Mouse (Mus musculus): ENCODE results near the gene Tnrc6b. TPM values are rescaled to one million over a fixed set of nuclear protein-coding genes. Genes with fewer than 3 reads are reported as not detected.

The Tnrc6b gene
- total and polyA plus RNA-seq, 2 experiments: 7.3 to 18.2 TPM

DNA sequence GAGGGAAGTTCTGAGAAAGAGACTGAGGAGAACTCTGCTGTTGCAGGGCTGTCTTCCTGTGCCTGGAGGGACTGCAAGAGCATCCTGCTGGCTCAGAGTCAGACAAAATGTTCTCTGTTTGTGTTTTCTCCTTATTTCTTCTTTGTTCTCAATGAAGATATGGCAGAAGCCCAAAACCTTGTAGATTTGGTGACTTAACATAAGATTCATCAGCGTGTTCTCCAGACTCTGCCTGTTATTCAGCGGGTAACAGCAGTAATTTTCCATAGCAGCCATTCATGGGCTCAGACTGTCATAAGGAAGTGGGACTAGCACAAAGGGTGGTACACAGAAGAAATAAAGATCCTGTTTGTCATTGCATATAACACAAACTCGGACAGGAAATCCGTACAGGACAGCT, 268.5 kb downstream of the Tnrc6b start:
- Histone ChIP-seq H3K27me3 (ENCODE audit: control insufficient read depth, insufficient read depth, low read length) (no peaks in the 10 kb centered on the region), H3K4me1 (ENCODE audit: control insufficient read depth, insufficient read depth, low read length) (peaks cover 4% of the 10 kb centered on the region; the same call in 1 of the 2 replicates), H3K27ac (replicated peaks; ENCODE audit: insufficient read depth, low read depth, low read length) (no peak overlapping the region), H3K4me3 (ENCODE audit: insufficient read depth, low read depth, low read length) (no peak overlapping the region), H3K9ac (ENCODE audit: low read depth, low read length) (no peak overlapping the region), H3K79me2 (ENCODE audit: control insufficient read depth, insufficient read depth, low read length) (peaks cover 9% of the 10 kb centered on the region; the same call in 1 of the 2 replicates), H3K36me3 (ENCODE audit: control insufficient read depth, insufficient read depth, low read length) (no peaks in the 10 kb centered on the region)
- 69% methylated on average over 4 of the region's 4 CpGs for WGBS
- TF ChIP-seq CTCF (IDR thresholded peaks at IDR 0.05; ENCODE audit: low read depth, low read length) (no peak), POLR2A (IDR thresholded peaks at IDR 0.05; ENCODE audit: extremely low read depth, insufficient read depth, low read length) (no peak)
- DNase-seq (ENCODE audit: extremely low read depth, low read depth, low spot score): peak; percentile 17

DNA sequence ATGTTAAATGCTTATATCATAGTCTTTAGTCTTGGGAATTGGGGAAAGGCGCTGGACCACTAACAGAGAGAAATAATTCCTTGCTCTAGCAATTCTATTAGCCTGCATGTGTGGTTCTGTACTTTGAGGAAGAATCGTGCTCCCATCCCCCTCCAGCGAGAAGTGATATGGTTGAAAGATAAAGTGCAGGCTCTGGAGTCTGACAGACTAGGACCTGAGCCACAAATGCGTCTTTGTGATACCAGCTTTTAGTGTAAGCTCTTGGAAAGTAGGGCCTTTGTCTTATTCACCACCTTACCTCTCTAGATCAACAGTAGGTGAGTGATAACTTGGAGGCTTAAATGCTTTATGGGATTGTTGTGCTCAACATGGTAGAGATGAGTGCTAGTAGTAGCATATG, 270.1 kb downstream of the Tnrc6b start:
- no peak for DNase-seq (ENCODE audit: extremely low read depth, low read depth, low spot score)
- H3K27me3 ChIP-seq (ENCODE audit: control insufficient read depth, insufficient read depth, low read length): no peaks in the 10 kb centered on the region
- H3K4me3 ChIP-seq (ENCODE audit: insufficient read depth, low read depth, low read length): no peak overlapping the region
- H3K36me3 ChIP-seq (ENCODE audit: control insufficient read depth, insufficient read depth, low read length): no peaks in the 10 kb centered on the region
- H3K79me2 ChIP-seq (ENCODE audit: control insufficient read depth, insufficient read depth, low read length): peaks cover 9% of the 10 kb centered on the region; the same call in 1 of the 2 replicates
- 89% methylated on average over 4 of the region's 4 CpGs for WGBS
- H3K27ac ChIP-seq (replicated peaks; ENCODE audit: insufficient read depth, low read depth, low read length): no peak overlapping the region
- TF ChIP-seq CTCF (IDR thresholded peaks at IDR 0.05; ENCODE audit: low read depth, low read length) (no peak), POLR2A (IDR thresholded peaks at IDR 0.05; ENCODE audit: extremely low read depth, insufficient read depth, low read length) (no peak)
- no peak overlapping the region for H3K9ac ChIP-seq (ENCODE audit: low read depth, low read length)
- peaks cover 4% of the 10 kb centered on the region; the same call in 1 of the 2 replicates for H3K4me1 ChIP-seq (ENCODE audit: control insufficient read depth, insufficient read depth, low read length)

- DNase-seq (ENCODE audit: extremely low read depth, low read depth, low spot score): no peak
- TF ChIP-seq POLR2A (IDR thresholded peaks at IDR 0.05; ENCODE audit: extremely low read depth, insufficient read depth, low read length): no peak
- TF ChIP-seq CTCF (IDR thresholded peaks at IDR 0.05; ENCODE audit: low read depth, low read length): no peak
- no peak overlapping the region for H3K9ac ChIP-seq (ENCODE audit: low read depth, low read length)
- peaks cover 6% of the 10 kb centered on the region; the same call in 1 of the 2 replicates for H3K79me2 ChIP-seq (ENCODE audit: control insufficient read depth, insufficient read depth, low read length)
- H3K4me3 ChIP-seq (ENCODE audit: insufficient read depth, low read depth, low read length): no peak overlapping the region
- no peaks in the 10 kb centered on the region for H3K27me3 ChIP-seq (ENCODE audit: control insufficient read depth, insufficient read depth, low read length)
- WGBS: 85% methylated on average over 2 of the region's 2 CpGs
- H3K27ac ChIP-seq (replicated peaks; ENCODE audit: insufficient read depth, low read depth, low read length): no peak overlapping the region
- H3K4me1 ChIP-seq (ENCODE audit: control insufficient read depth, insufficient read depth, low read length): peaks cover 4% of the 10 kb centered on the region; the same call in 1 of the 2 replicates
- no peaks in the 10 kb centered on the region for H3K36me3 ChIP-seq (ENCODE audit: control insufficient read depth, insufficient read depth, low read length)
These were observed 272.2 kb downstream of the Tnrc6b start for GRCm38 (mm10) chr15:80983264-80983663.

DNA sequence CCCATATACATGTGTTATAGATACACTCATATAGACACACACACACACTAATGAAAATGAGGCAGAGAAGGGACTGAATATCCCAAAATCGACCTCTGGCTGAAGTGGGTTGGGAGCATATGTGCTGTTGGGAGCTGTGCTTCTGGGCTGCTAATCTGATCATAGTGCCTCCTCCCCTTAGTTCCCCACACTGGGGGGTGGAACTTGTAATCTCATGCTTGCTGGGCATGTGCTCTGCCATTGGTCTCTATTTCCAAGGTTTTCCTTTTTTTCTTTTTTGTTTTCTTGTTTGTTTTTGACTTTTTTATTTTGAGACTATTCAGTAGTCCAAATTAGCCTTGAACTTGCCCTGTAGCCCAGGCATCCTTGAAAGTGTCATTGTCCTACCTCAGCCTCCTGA, 277.2 kb downstream of the Tnrc6b start:
- Histone ChIP-seq H3K27me3 (ENCODE audit: control insufficient read depth, insufficient read depth, low read length) (no peaks in the 10 kb centered on the region), H3K36me3 (ENCODE audit: control insufficient read depth, insufficient read depth, low read length) (no peaks in the 10 kb centered on the region), H3K9ac (ENCODE audit: low read depth, low read length) (no peak overlapping the region), H3K79me2 (ENCODE audit: control insufficient read depth, insufficient read depth, low read length) (peaks cover 3% of the 10 kb centered on the region; the same call in 1 of the 2 replicates), H3K4me3 (ENCODE audit: insufficient read depth, low read depth, low read length) (no peak overlapping the region), H3K27ac (replicated peaks; ENCODE audit: insufficient read depth, low read depth, low read length) (no peak overlapping the region), H3K4me1 (ENCODE audit: control insufficient read depth, insufficient read depth, low read length) (0 out of 2 replicates have a peak, but pooled peaks cover 4% of the 10 kb centered on the region)
- TF ChIP-seq CTCF (IDR thresholded peaks at IDR 0.05; ENCODE audit: low read depth, low read length) (no peak), POLR2A (IDR thresholded peaks at IDR 0.05; ENCODE audit: extremely low read depth, insufficient read depth, low read length) (no peak)
- DNase-seq (ENCODE audit: extremely low read depth, low read depth, low spot score): no peak
- WGBS: 48% methylated on average over 1 of the region's 1 CpGs

DNA sequence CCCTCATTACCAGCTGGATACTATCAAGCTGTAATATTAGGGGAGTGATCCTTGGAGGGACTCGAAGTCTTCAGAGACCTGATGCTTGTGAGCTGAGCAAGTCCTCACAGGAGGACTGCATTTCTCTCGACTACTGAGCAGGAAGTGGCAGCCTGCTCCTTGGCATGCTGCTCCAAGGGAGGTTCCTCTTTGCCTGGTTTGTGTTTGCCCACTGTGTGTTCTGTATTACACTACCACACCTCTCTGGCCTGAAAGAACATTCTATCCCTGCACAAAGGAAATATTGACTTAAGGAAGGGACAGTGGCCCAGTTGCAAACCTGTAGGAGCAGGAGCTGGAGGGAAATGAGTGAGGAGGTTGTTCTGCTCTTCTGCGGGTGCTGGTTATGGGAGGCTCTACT, 278.6 kb downstream of the Tnrc6b start:
- H3K36me3 ChIP-seq (ENCODE audit: control insufficient read depth, insufficient read depth, low read length): no peaks in the 10 kb centered on the region
- peak; percentile 44 for DNase-seq (ENCODE audit: extremely low read depth, low read depth, low spot score)
- H3K4me3 ChIP-seq (ENCODE audit: insufficient read depth, low read depth, low read length): no peak overlapping the region
- H3K9ac ChIP-seq (ENCODE audit: low read depth, low read length): no peak overlapping the region
- 0 out of 2 replicates have a peak, but pooled peaks cover 4% of the 10 kb centered on the region for H3K4me1 ChIP-seq (ENCODE audit: control insufficient read depth, insufficient read depth, low read length)
- WGBS: 37% methylated on average over 3 of the region's 3 CpGs
- H3K79me2 ChIP-seq (ENCODE audit: control insufficient read depth, insufficient read depth, low read length): peaks cover 3% of the 10 kb centered on the region; the same call in 1 of the 2 replicates
- no peaks in the 10 kb centered on the region for H3K27me3 ChIP-seq (ENCODE audit: control insufficient read depth, insufficient read depth, low read length)
- TF ChIP-seq POLR2A (IDR thresholded peaks at IDR 0.05; ENCODE audit: extremely low read depth, insufficient read depth, low read length): no peak
- H3K27ac ChIP-seq (replicated peaks; ENCODE audit: insufficient read depth, low read depth, low read length): no peak overlapping the region

Other genes with a start within 250 kb of the Tnrc6b start
- not detected in 2 replicates for gene Enthd1, start 146.2 kb upstream of the Tnrc6b start, total RNA-seq (2014; rRNA removed)
- gene Enthd1, start 146.2 kb upstream of the Tnrc6b start, polyA plus RNA-seq (2012; rRNA removed): not detected in 2 replicates
- 0.46 and 0.47 TPM in 2 replicates for gene Grap2, start 138.7 kb upstream of the Tnrc6b start, total RNA-seq (2014; rRNA removed)
- gene Grap2, start 138.7 kb upstream of the Tnrc6b start, polyA plus RNA-seq (2012; rRNA removed): 0.20 and 0.66 TPM in 2 replicates
- gene Fam83f, start 39.5 kb upstream of the Tnrc6b start, total RNA-seq (2014; rRNA removed): 0.28 and 0.67 TPM in 2 replicates
- 1.0 and 1.6 TPM in 2 replicates for gene Fam83f, start 39.5 kb upstream of the Tnrc6b start, polyA plus RNA-seq (2012; rRNA removed)
- gene Adsl, start 237.2 kb downstream of the Tnrc6b start, total RNA-seq (2014; rRNA removed): 26.7 and 30.5 TPM in 2 replicates
- gene Adsl, start 237.2 kb downstream of the Tnrc6b start, polyA plus RNA-seq (2012; rRNA removed): 26.2 and 30.5 TPM in 2 replicates